Mouse (Mus musculus): ENCODE data around the gene Slco6c1. TPM values are rescaled to one million over a fixed set of nuclear protein-coding genes. Genes with fewer than 3 reads are reported as not detected.
A peak's percentile ranks its signal among the peaks of the same experiment; 100 is the strongest.

Gene Slco6c1
- polyA plus RNA-seq (2016; fragmentation: Nextera tagmentation; extraction: Ambion mirVana), result not detected in 2 replicates

- no peaks in the 10 kb centered on the region for H3K9me3 ChIP-seq
- no peak for ATAC-seq (ENCODE audit: low FRiP score)
Observed at GRCm38 (mm10) chr1:97128201-97128600, at the start of gene Slco6c1. Gene Slco6c1 (minus strand): TSS chr1:97128301.

GRCm38 (mm10) chr1:97038982-97039381 is 89.1 kb downstream of the Slco6c1 start:
- Histone ChIP-seq H3K27me3 (no peaks in the 10 kb centered on the region), H3K9me3 (no peaks in the 10 kb centered on the region), H3K4me1 (no peaks in the 10 kb centered on the region), H3K27ac (no peak overlapping the region), H3K4me3 (replicated peaks) (no peak overlapping the region), H3K36me3 (replicated peaks) (no peaks in the 10 kb centered on the region), H3K4me2 (no peak overlapping the region), H3K9ac (no peak overlapping the region)
- no peak for ATAC-seq (ENCODE audit: low FRiP score)
- 68% methylated on average over 1 of the region's 1 CpGs for WGBS

More at GRCm38 (mm10) chr1:97128201-97128600, at the start of gene Slco6c1:
- no peaks in the 10 kb centered on the region for H3K27me3 ChIP-seq
- no peak within 1 kb of the TSS for H3K4me3 ChIP-seq (replicated peaks)
- H3K4me2 ChIP-seq, result no peak within 1 kb of the TSS
- H3K9ac ChIP-seq, result no peak within 1 kb of the TSS
- no peak within 1 kb of the TSS for H3K27ac ChIP-seq
- 97% methylated on average over 6 of the region's 6 CpGs for WGBS
- no peaks in the 10 kb centered on the region for H3K4me1 ChIP-seq
- no peaks in the 10 kb centered on the region for H3K36me3 ChIP-seq (replicated peaks)

- H3K4me1 ChIP-seq, result no peaks in the 10 kb centered on the region
- no peak overlapping the region for H3K4me2 ChIP-seq
- H3K9me3 ChIP-seq, result no peaks in the 10 kb centered on the region
- no peaks in the 10 kb centered on the region for H3K27me3 ChIP-seq
- H3K36me3 ChIP-seq (replicated peaks), result no peaks in the 10 kb centered on the region
- 9% methylated on average over 2 of the region's 2 CpGs for WGBS
- no peak overlapping the region for H3K9ac ChIP-seq
- peak; percentile 60; the same call in 1 of the 2 replicates for ATAC-seq (ENCODE audit: low FRiP score)
- H3K4me3 ChIP-seq (replicated peaks), result no peak overlapping the region
- H3K27ac ChIP-seq, result no peak overlapping the region
Observed at GRCm38 (mm10) chr1:97038548-97038947, 89.6 kb downstream of the Slco6c1 start.

DNA sequence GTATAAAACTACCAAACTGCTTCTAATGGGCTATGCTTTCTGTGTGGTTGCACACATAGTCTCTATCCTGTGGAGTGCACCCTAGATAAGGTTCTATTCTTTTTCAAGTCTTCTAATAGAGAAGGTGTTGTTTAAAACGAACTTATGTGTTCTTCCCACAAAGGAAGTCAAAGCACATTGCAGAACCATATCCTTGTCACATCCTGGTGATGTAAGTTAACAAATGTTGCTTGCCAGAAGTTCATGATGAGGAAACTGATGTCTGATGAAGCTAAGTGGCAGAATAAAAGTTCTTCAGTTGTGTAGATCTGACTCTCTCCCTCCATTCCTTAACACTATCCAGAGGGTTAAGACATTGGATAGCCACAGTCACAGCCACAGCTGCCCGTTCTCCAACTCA is 90.1 kb downstream of the Slco6c1 start:
- H3K9ac ChIP-seq, result no peak overlapping the region
- 79% methylated on average over 2 of the region's 2 CpGs for WGBS
- no peaks in the 10 kb centered on the region for H3K36me3 ChIP-seq (replicated peaks)
- H3K4me1 ChIP-seq, result no peaks in the 10 kb centered on the region
- no peak overlapping the region for H3K4me2 ChIP-seq
- no peaks in the 10 kb centered on the region for H3K27me3 ChIP-seq
- H3K27ac ChIP-seq, result no peak overlapping the region
- H3K9me3 ChIP-seq, result no peaks in the 10 kb centered on the region
- no peak for ATAC-seq (ENCODE audit: low FRiP score)
- H3K4me3 ChIP-seq (replicated peaks), result no peak overlapping the region

DNA sequence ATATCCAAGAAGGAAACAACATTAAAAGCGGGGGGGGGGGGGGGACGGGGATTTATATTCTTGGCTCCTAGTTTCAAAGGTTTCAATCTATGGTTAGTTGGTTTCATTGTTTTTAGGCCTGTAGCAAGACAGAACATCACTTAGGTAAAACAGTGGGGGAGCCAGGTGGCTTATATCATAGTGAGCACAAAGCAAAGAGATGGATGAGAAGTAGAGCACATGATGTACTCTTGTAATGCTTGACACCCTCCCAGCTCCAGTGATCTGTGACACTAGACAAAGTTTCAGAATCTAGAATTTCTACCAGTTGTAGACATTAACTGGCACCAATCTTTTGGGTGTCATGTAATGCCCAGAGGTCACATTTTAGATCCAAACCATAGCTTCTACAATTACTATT is 106.7 kb downstream of the Slco6c1 start:
- H3K36me3 ChIP-seq (replicated peaks), result no peaks in the 10 kb centered on the region
- no peak overlapping the region for H3K4me2 ChIP-seq
- H3K4me3 ChIP-seq (replicated peaks), result no peak overlapping the region
- 75% methylated on average over 2 of the region's 2 CpGs for WGBS
- no peak for ATAC-seq (ENCODE audit: low FRiP score)
- no peak overlapping the region for H3K27ac ChIP-seq
- H3K27me3 ChIP-seq, result no peaks in the 10 kb centered on the region
- H3K9me3 ChIP-seq, result no peaks in the 10 kb centered on the region
- no peaks in the 10 kb centered on the region for H3K4me1 ChIP-seq
- H3K9ac ChIP-seq, result no peak overlapping the region

GRCm38 (mm10) chr1:97019404-97019803 is 108.7 kb downstream of the Slco6c1 start:
- Histone ChIP-seq H3K4me3 (replicated peaks) (no peak overlapping the region), H3K4me2 (no peak overlapping the region), H3K27ac (no peak overlapping the region), H3K9ac (no peak overlapping the region), H3K9me3 (no peaks in the 10 kb centered on the region), H3K27me3 (no peaks in the 10 kb centered on the region), H3K36me3 (replicated peaks) (no peaks in the 10 kb centered on the region), H3K4me1 (no peaks in the 10 kb centered on the region)
- ATAC-seq (ENCODE audit: low FRiP score), result no peak
- WGBS, result 65% methylated on average over 1 of the region's 1 CpGs

DNA sequence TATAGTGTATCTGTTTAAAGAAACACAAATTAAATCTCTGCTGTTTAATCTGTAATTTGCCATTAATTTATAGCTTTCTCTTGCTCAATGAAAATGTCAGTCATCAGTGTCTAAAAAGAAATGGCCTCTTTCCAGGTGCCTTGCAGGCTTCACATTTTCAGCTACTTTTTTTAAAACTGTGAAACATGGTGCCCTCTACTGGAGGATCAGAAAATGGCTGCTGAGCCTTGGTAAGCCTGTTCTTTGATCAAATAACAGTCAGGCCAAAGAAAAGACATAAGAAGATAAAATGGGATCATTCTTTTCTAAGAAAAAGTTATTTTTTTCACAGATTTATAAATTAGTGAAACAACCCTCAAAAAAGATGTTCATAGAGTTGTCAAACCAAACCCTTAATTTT is 109.1 kb downstream of the Slco6c1 start:
- no peaks in the 10 kb centered on the region for H3K4me1 ChIP-seq
- no peaks in the 10 kb centered on the region for H3K36me3 ChIP-seq (replicated peaks)
- no peak overlapping the region for H3K9ac ChIP-seq
- H3K4me2 ChIP-seq, result no peak overlapping the region
- no peak for ATAC-seq (ENCODE audit: low FRiP score)
- no peak overlapping the region for H3K27ac ChIP-seq
- no peaks in the 10 kb centered on the region for H3K27me3 ChIP-seq
- no peaks in the 10 kb centered on the region for H3K9me3 ChIP-seq
- no peak overlapping the region for H3K4me3 ChIP-seq (replicated peaks)

Data from forebrain, embryonic 12.5 days (tissue).